Mouse (Mus musculus) kidney, postnatal 4 days (tissue): ENCODE data around the gene Aph1c.
A peak's percentile ranks its signal among the peaks of the same experiment; 100 is the strongest.
"Not testable (repeated sequence)": the region's sequence is repeated elsewhere in the genome, so short reads cannot be mapped to it uniquely, and the experiment has no call there.

ENCODE experiments used
- DNase-seq, 2 experiments: peaks; one replicate each; pipeline ENCODE4 v3.0.0; 2021; ENCODE audit warnings: mixed read lengths in 2 of 2

Gene Aph1c

GRCm38 (mm10) chr9:66825990-66826389 lies 8.5 kb downstream of the Aph1c start:
- no peak for DNase-seq

DNA sequence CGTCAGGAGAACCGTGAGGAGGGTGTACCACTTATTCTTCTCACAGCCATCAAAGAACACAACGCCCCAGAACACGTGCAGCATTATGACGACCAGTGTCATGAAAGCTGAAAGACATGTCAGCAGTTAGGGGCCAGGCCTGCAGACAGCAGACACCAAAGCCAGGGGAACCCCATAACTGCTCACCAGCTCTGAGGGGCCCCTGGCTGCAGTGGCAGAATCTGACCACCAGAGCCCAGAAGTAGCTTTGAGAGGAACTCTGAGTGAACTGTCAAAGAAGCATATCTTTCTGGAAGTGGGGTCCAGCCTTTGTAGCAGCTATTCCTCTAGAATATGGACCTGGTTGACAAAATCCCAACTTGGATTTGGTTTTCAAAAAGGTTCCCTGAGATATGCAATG lies 12.3 kb downstream of the Aph1c start:
- DNase-seq = not testable (repeated sequence)

DNA sequence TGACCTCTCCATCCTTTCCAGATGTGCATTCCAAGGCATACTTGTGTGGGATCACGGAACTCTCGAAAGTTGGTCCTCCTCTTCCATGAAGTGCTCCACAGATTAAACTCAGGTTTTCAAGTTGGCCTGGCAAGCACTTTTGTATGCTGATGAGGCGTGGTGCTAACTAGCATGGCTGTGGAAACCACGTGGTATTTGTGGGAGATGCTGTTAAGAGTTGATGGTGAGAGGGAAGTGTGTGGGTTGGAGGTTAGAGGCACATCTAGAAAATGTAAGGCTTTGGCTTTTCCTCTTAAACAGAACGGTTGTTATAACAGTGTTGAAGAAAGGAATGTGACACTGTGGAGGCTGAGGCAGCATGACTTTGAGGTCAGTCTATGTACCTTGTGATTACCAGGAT lies 13.5 kb downstream of the Aph1c start:
- no peak for DNase-seq

- DNase-seq = no peak
Measured at GRCm38 (mm10) chr9:66813392-66813791, 21.1 kb downstream of the Aph1c start.

DNA sequence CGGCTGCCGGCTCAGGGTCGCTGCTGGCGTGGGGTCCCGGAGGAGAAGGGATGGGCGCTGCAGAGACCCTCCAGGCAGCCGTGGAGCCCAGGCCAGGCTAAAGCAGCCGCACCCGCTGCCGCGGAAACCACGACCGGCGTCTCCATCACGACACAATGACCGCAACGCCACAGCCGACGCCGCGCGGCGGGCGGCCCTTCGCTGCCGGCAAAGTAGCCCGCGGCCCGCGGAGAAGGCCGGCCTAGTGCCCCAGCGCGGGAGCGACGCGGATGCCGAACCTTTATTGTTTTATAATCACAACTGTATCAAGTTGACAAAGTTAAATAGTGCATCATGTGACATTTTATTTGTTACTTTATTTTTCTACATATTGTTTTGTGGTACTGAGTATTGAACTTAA lies 28.6 kb downstream of the Aph1c start:
- DNase-seq = peak; percentile 18 to 40

DNA sequence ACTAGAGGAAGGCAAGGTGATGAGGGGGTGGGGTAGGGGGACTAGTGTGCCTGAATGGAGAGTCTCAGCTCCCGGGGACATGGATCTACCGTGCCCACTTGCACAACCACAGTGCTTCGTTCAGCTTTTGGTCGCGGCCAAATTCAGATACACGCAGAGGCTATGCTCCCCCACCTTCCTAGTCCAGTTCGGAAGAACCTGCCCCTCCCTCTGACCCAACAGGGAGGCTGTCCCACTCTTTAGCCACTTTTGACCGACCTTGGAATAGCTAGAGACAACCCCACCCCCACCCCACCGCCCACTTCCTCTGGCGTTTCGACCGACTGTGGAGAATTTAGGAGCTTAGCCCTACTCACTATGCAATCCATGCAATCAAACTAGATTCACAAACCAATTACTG lies 32.6 kb downstream of the Aph1c start:
- DNase-seq = peak in 1 of 2 experiments; percentile 9

DNA sequence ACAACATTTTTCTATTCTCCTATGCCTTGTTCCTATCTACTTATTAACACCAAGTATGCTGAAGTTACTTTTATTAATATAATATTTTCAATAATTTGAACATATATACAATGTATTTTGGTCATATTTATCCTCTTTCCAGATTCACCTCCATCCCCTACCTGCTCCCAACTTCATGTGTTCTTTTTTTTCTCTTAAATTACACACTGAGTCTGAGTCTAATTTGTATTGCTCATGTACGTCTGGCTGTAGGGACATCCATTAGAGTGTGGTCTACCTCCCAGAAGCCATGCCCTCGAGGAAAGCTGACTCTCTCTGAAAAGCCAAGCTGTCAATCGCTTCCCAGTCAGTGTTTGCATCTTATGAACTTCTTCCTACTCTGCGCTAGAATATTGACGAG lies 37.8 kb downstream of the Aph1c start, which contains the start of gene Gm10647:
Gm10647 (plus strand) TSS at position 301 of the 400 bp plus-strand sequence.
- no peak for DNase-seq

DNA sequence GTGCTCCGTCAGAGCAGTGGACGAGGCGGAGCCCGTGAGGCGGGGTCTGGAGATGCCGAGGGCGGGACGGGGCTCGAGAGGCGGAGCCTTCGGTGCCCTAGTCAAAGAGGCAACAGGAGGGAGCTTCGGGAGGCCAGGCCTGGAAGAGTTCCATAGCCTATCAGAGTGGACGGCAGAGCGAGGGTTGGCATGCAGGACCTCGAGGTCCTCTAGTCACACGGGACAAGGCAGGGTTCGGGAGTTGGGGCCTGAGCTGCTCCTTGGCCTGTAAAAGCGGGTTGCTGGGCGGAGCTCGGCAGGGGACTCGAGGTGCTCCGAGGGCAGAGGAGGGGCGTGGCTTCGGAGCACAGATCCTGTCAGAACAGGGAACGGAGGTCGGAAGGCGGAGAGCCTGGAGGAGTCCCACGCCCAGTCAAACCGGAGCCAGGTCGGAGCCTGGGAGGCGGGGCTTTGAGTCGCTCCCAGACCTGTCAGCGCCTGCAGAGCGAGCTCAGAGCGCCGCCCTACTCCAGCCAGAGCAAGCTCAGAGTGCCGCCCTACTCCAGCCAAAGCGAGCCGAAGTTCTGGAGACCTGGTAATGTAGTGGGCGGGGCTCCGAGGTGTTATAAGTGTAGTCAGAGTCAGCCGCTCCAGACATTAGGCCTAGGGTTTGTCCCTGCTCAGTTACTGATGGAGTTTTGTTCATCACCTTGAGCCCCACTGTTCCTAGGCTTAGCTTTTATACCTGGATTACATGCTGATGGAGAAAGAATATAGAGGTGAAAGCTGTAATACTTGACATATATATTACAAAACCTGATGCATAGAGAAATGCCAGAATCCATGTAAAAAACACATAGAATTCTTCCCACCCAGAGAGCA lies 38.8 kb downstream of the Aph1c start, which contains the start of gene Aph1b:
Aph1b (minus strand) TSS at position 27 of the 861 bp plus-strand sequence.
- peak; percentile 96 to 98 for DNase-seq

GRCm38 (mm10) chr9:66794629-66795463 lies 39.7 kb downstream of the Aph1c start:
- DNase-seq = peak in 1 of 2 experiments; percentile 23

GRCm38 (mm10) chr9:66787821-66788220 lies 46.7 kb downstream of the Aph1c start:
- DNase-seq = no peak

DNA sequence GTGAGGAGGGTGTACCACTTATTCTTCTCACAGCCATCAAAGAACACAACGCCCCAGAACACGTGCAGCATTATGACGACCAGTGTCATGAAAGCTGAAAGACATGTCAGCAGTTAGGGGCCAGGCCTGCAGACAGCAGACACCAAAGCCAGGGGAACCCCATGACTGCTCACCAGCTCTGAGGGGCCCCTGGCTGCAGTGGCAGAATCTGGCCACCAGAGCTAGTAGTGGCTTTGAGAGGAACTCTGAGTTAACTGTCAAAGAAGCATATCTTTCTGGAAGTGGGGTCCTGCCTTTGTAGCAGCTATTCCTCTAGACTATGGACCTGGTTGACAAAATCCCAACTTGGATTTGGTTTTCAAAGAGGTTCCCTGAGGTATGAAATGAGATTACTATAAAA lies 50.0 kb downstream of the Aph1c start:
- DNase-seq = peak; percentile 25 to 32

- DNase-seq = peak in 1 of 2 experiments; percentile 38
Measured at GRCm38 (mm10) chr9:66770701-66771100, 63.8 kb downstream of the Aph1c start.

GRCm38 (mm10) chr9:66769275-66769674 lies 65.3 kb downstream of the Aph1c start:
- DNase-seq = peak; percentile 57 to 73

- DNase-seq = peak in 1 of 2 experiments; percentile 18
Measured at GRCm38 (mm10) chr9:66768721-66769120, 65.8 kb downstream of the Aph1c start.
